Mouse (Mus musculus) testis, adult 2 months (tissue): ENCODE results near the gene Sept14.

Experiments
- CTCF ChIP-seq: fragments of 200-500 bp; IDR thresholded peaks from 2 replicates; pipeline ENCODE4 v1.5.1; 2012; ENCODE audit warnings: low read depth, mild to moderate bottlenecking, inconsistent platforms, low read length, moderate library complexity; ENCODE audit not compliant: control insufficient read depth, insufficient read depth, insufficient replicate concordance
- POLR2A ChIP-seq: fragments of 200-500 bp; IDR thresholded peaks from 2 replicates; pipeline ENCODE4 v1.6.1; 2012; ENCODE audit warnings: low read depth, mild to moderate bottlenecking, inconsistent platforms, low read length, moderate library complexity; ENCODE audit not compliant: control insufficient read depth

DNA sequence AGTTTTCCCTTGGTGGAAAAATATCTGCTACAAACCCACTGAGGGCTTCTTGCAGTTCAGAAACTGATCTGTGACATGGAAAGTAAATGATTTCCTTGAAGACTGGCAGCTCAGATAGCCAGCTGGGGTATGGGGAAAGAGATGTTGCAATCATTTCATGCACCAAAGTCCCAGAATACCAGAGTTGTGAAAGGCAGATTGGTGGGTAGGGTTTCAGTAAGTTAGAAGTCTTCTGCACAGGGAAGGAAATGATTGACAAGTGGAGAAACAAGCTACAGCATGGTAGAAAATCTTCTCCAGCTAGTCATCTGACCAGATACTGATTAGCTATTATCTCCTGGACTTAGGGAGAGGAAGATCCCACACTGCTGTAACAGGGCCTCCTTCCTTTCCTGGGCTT lies 4.9 kb downstream of the Sept14 start:
- TF ChIP-seq CTCF (no peak), POLR2A (no peak)
